Mouse (Mus musculus) forebrain, postnatal 0 days (tissue): Measurements from ENCODE around the gene Mrtfa. TPM values are rescaled to one million over a fixed set of nuclear protein-coding genes. Genes with fewer than 3 reads are reported as not detected.

Experiments used
- ATAC-seq: fragments of 200-750 bp; cut with Nextera tagmentation; 2 replicates; pipeline ENCODE4 v1.8.0; 2017; ENCODE audit warnings: mild to moderate bottlenecking, moderate library complexity
- DNase-seq: peaks from one replicate; pipeline ENCODE4 v3.0.0-alpha.2; 2015
- H3K27ac ChIP-seq: fragments of 300-500 bp; sonication (generic); 2 replicates; pipeline ENCODE4 v1.5.1; 2014; ENCODE audit warnings: low read depth, mild to moderate bottlenecking, antibody characterized with exemption, low read length, moderate library complexity, mixed read lengths
- H3K27me3 ChIP-seq: fragments of 300-500 bp; sonication (generic); 2 replicates; pipeline ENCODE4 v1.6.1; 2014; ENCODE audit warnings: mild to moderate bottlenecking, low read length, mixed read lengths; ENCODE audit not compliant: insufficient read depth
- H3K36me3 ChIP-seq: fragments of 300-500 bp; sonication (generic); 2 replicates; pipeline ENCODE4 v1.6.1; 2014; ENCODE audit warnings: mild to moderate bottlenecking, moderate library complexity; ENCODE audit not compliant: insufficient read depth
- H3K4me1 ChIP-seq: fragments of 300-500 bp; sonication (generic); 2 replicates; pipeline ENCODE4 v1.6.1; 2014; ENCODE audit warnings: antibody characterized with exemption; ENCODE audit not compliant: insufficient read depth
- H3K4me2 ChIP-seq: fragments of 300-500 bp; sonication (generic); 2 replicates; pipeline ENCODE4 v1.6.1; 2014; ENCODE audit warnings: low read depth, mild to moderate bottlenecking, moderate library complexity
- H3K4me3 ChIP-seq: fragments of 300-500 bp; sonication (generic); 2 replicates; pipeline ENCODE4 v1.5.1; 2014; ENCODE audit warnings: low read depth, low read length, mixed read lengths
- H3K9ac ChIP-seq: fragments of 300-500 bp; sonication (generic); 2 replicates; pipeline ENCODE4 v1.6.1; 2014; ENCODE audit warnings: mild to moderate bottlenecking
- H3K9me3 ChIP-seq: fragments of 300-500 bp; sonication (generic); 2 replicates; pipeline ENCODE4 v1.6.1; 2016; ENCODE audit warnings: low read length
- CTCF ChIP-seq: sonication (generic); IDR thresholded peaks from 2 replicates; pipeline ENCODE4 v1.5.1; 2016; ENCODE audit warnings: antibody characterized with exemption, control low read depth, low read depth
- WGBS: fragments of 180-500 bp; shearing (Covaris S2); extraction: QIAGEN DNeasy Blood & Tissue Kit; methylation state at CpG from one replicate; pipeline ENCODE4 v1.1.7; 2014; 5-methylcytosine and 5-hydroxymethylcytosine counted together
- polyA plus RNA-seq: library from polyadenylated mRNA; unstranded; fragments of >200 nt; fragmentation: Nextera tagmentation; extraction: Ambion mirVana; gene quantifications from 2 replicates; pipeline ENCODE4 v1.2.1, GENCODE M21; 2015
- total RNA-seq: library from RNA; depleted of rRNA; stranded (reverse); fragments of >200 nt; gene quantifications from 2 replicates; pipeline ENCODE4 v1.2.3, GENCODE M21; 2014

Gene Mrtfa
- total and polyA plus RNA-seq, 2 experiments from 2014 or later = 19.6 to 26.0 TPM

GRCm38 (mm10) chr15:81104585-81105259, 85.8 kb downstream of the Mrtfa start:
- WGBS = 32% methylated on average over 13 of the region's 13 CpGs
- peak overlapping the region; percentile 36 for H3K4me2 ChIP-seq

GRCm38 (mm10) chr15:81103500-81103899, 87.1 kb downstream of the Mrtfa start:
- no peak overlapping the region for H3K9ac ChIP-seq
- H3K27ac ChIP-seq = no peak overlapping the region
- no peak overlapping the region for H3K4me3 ChIP-seq
- no peaks in the 10 kb centered on the region for H3K27me3 ChIP-seq
- peaks cover 20% of the 10 kb centered on the region; the same call in 1 of the 2 replicates for H3K4me1 ChIP-seq
- ATAC-seq (no peak), DNase-seq (no peak)
- no peak for TF ChIP-seq CTCF
- WGBS = 75% methylated on average over 3 of the region's 3 CpGs
- no peaks in the 10 kb centered on the region for H3K36me3 ChIP-seq
- H3K9me3 ChIP-seq = no peaks in the 10 kb centered on the region
- H3K4me2 ChIP-seq = peak overlapping the region; percentile 20

More at GRCm38 (mm10) chr15:81104585-81105259, 85.8 kb downstream of the Mrtfa start:
- DNase-seq (no peak), ATAC-seq (no peak)
- Histone ChIP-seq H3K27me3 (no peaks in the 10 kb centered on the region), H3K4me1 (peaks cover 20% of the 10 kb centered on the region; the same call in 1 of the 2 replicates), H3K4me3 (no peak overlapping the region), H3K36me3 (no peaks in the 10 kb centered on the region), H3K27ac (no peak overlapping the region), H3K9me3 (no peaks in the 10 kb centered on the region), H3K9ac (no peak overlapping the region)
- TF ChIP-seq CTCF = no peak

- Histone ChIP-seq H3K4me1 (peaks cover 20% of the 10 kb centered on the region; the same call in 1 of the 2 replicates), H3K36me3 (no peaks in the 10 kb centered on the region), H3K4me2 (no peak overlapping the region), H3K27me3 (no peaks in the 10 kb centered on the region), H3K9ac (0 out of 2 replicates have a peak overlapping the region, but pooled peaks have one; percentile 10), H3K4me3 (no peak overlapping the region), H3K9me3 (no peaks in the 10 kb centered on the region), H3K27ac (no peak overlapping the region)
- ATAC-seq (no peak), DNase-seq (no peak)
- no peak for TF ChIP-seq CTCF
- WGBS = 64% methylated on average over 13 of the region's 13 CpGs
These were observed 88.2 kb downstream of the Mrtfa start for GRCm38 (mm10) chr15:81102274-81102879.

DNA sequence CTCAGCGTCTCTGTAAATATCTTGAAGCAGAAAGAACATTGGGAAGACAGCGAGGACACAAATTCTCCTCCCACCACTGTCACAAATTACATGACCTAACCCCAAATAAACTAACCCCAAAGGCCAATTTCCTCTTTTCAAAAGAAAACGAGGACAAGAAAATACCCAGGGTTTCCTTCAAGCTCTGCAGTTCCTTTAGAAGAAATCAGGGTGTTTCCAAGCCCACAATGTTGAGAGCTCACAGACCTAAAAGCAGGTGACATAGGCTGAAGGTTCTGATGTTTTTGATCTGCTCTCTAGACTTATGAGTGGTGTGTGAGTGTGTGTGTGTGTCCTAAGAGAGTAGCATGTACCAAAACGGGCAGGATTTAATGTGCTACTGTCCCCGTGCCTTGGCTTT, 89.2 kb downstream of the Mrtfa start:
- H3K9me3 ChIP-seq = no peaks in the 10 kb centered on the region
- no peaks in the 10 kb centered on the region for H3K27me3 ChIP-seq
- no peaks in the 10 kb centered on the region for H3K36me3 ChIP-seq
- ATAC-seq (no peak), DNase-seq (no peak)
- H3K4me3 ChIP-seq = no peak overlapping the region
- peaks cover 18% of the 10 kb centered on the region; the same call in 1 of the 2 replicates for H3K4me1 ChIP-seq
- no peak overlapping the region for H3K9ac ChIP-seq
- TF ChIP-seq CTCF = no peak
- WGBS = 59% methylated on average over 5 of the region's 5 CpGs
- no peak overlapping the region for H3K4me2 ChIP-seq
- no peak overlapping the region for H3K27ac ChIP-seq

GRCm38 (mm10) chr15:81099269-81099668, 91.3 kb downstream of the Mrtfa start:
- DNase-seq = no peak
- no peak for ATAC-seq
- Histone ChIP-seq H3K9me3 (no peaks in the 10 kb centered on the region), H3K36me3 (no peaks in the 10 kb centered on the region), H3K4me2 (no peak overlapping the region), H3K4me1 (0 out of 2 replicates have a peak, but pooled peaks cover under 1% of the 10 kb centered on the region), H3K4me3 (no peak overlapping the region), H3K27ac (no peak overlapping the region), H3K27me3 (no peaks in the 10 kb centered on the region), H3K9ac (no peak overlapping the region)
- no peak for TF ChIP-seq CTCF
- 84% methylated on average over 11 of the region's 11 CpGs for WGBS

DNA sequence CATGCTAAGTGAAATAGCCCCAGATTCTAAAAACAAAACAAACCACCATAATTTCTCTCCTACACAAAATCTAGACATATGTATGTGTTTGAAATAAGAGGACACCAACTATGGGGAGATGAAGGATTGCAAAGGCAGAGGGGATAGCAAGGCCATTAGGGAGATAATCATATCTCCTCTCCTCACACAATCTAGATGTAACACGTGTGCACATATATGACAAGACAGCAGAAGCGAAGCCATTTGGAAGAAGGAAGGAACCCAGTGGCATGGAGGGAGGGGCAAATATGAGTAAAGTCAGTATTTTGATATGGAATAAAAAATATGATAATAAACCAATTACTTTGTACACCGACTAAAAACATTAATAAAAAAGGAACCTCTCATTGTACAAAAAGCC, 91.9 kb downstream of the Mrtfa start:
- Histone ChIP-seq H3K9ac (no peak overlapping the region), H3K4me1 (no peaks in the 10 kb centered on the region), H3K27ac (no peak overlapping the region), H3K4me3 (no peak overlapping the region), H3K4me2 (no peak overlapping the region), H3K36me3 (no peaks in the 10 kb centered on the region), H3K27me3 (no peaks in the 10 kb centered on the region), H3K9me3 (no peaks in the 10 kb centered on the region)
- 96% methylated on average over 3 of the region's 3 CpGs for WGBS
- no peak for TF ChIP-seq CTCF
- no peak for DNase-seq
- no peak for ATAC-seq

DNA sequence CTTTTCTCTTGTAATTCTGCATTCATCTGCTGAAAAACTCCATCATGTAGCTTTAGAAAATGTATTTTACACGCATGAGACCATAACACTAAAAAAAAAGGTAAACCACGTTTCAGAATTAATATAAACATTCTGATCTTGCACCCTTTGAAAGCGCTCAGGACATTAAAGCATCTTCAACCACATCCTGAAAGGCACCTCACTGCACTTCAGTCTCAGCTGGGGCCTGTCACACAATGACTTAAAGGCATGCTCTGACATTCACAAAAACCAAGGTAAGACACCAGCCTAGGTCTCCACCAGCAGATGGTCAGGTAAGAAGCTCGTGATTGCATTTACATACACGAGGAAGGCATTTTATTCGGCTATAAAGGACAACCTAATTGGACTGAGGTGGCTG, 92.7 kb downstream of the Mrtfa start:
- WGBS = 71% methylated on average over 6 of the region's 6 CpGs
- Histone ChIP-seq H3K9me3 (no peaks in the 10 kb centered on the region), H3K27me3 (no peaks in the 10 kb centered on the region), H3K9ac (no peak overlapping the region), H3K4me3 (no peak overlapping the region), H3K27ac (no peak overlapping the region), H3K4me2 (no peak overlapping the region), H3K4me1 (no peaks in the 10 kb centered on the region), H3K36me3 (no peaks in the 10 kb centered on the region)
- TF ChIP-seq CTCF = no peak
- DNase-seq (no peak), ATAC-seq (no peak)
